Mouse (Mus musculus): ENCODE results near the gene Bola1. TPM values are rescaled to one million over a fixed set of nuclear protein-coding genes. Genes with fewer than 3 reads are reported as not detected.

Bola1 gene
- total and polyA plus RNA-seq, 3 experiments, result 115 to 124 TPM; not detected in 1

DNA sequence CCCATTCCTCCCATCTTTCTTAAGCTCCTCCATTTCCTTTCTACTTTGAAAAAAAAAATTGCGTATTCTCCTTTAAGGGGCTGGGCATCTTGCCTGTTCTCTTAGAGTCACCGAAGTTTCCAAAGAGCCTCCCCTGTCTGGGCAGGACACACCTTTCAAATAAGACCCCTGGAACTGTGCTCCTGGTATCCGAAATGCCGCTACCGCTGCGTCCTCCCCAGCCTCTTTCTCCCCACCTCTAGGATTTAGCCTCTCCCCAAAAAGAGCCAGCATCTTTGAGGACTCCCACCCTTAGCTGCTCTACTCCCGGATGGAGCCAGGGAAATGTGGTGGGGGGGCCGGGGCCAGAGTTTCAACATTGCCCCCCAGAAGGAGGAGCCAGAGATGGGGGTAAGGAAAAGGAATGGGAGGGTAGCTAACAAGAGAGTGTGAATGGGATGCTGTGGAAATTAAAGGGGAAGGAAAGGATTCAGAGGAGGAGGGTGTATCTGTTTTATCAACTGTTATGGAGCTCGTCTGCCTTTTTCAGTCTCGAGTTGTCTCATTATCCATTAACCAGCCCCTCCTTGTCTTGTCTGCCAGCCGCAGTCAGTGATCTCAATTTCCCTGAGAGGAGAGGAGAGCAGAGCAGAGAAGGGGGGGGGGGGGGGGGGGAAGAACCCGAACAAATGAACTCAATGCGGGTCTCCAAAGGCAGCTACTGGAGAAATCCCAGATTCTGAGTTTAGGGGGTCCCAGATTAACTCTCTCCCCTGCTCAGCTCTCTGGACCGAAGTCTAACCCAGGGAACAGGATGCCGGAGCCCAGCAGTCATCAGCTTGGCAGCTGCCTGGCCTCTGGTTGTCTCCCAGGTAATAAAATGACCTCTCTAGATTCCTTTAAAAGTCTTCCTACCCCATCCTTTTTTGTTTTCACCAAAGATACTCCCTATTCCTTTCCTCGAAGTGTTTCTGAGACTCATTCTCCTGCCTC, 57.4 kb downstream of the Bola1 start, which contains the start of gene Mtmr11:
TSS of gene Mtmr11 (plus strand) at position 136 of the 972 bp plus-strand sequence.
- H3K9ac ChIP-seq (ENCODE audit: control insufficient read depth, low read depth, low read length, poor library complexity, severe bottlenecking), result 0 out of 2 replicates have a peak within 1 kb of the TSS, but pooled peaks have one; percentile 20
- peak within 1 kb of the TSS; percentile 28 to 30 for H3K4me3 ChIP-seq (ENCODE audit: control insufficient read depth in 1 of 2, insufficient read depth in 1 of 2, low read depth in 2 of 2, low read length in 2 of 2)
- H3K27ac ChIP-seq (ENCODE audit: control insufficient read depth, low read depth, low read length), result no peak within 1 kb of the TSS
- no peaks in the 10 kb centered on the region for H3K9me3 ChIP-seq (replicated peaks; ENCODE audit: insufficient read depth, low read length)
- TF ChIP-seq ZNF384 (IDR thresholded peaks at IDR 0.05; ENCODE audit: low read depth, low read length), result peak; percentile 61
- TF ChIP-seq SMC3 (IDR thresholded peaks at IDR 0.05; ENCODE audit: low read depth, low read length), result no peak
- H3K79me2 ChIP-seq (ENCODE audit: control insufficient read depth, insufficient read depth, low read length, poor library complexity), result no peaks in the 10 kb centered on the region
- H3K4me1 ChIP-seq (ENCODE audit: control insufficient read depth in 1 of 2, insufficient read depth in 2 of 2, low read length in 2 of 2), result peaks cover 0 to 17% of the 10 kb centered on the region in 2 experiments; a peak in 2 of 4 replicates
- DNase-seq (ENCODE audit: low read depth, low spot score), result no peak
- H3K36me3 ChIP-seq (ENCODE audit: control insufficient read depth in 1 of 2, insufficient read depth in 2 of 2, low read length in 2 of 2), result peaks cover 0 to 9% of the 10 kb centered on the region in 2 experiments; a peak in 2 of 4 replicates
- H3K27me3 ChIP-seq (ENCODE audit: control insufficient read depth in 1 of 2, insufficient read depth in 2 of 2, low read length in 2 of 2), result no peaks in the 10 kb centered on the region

DNA sequence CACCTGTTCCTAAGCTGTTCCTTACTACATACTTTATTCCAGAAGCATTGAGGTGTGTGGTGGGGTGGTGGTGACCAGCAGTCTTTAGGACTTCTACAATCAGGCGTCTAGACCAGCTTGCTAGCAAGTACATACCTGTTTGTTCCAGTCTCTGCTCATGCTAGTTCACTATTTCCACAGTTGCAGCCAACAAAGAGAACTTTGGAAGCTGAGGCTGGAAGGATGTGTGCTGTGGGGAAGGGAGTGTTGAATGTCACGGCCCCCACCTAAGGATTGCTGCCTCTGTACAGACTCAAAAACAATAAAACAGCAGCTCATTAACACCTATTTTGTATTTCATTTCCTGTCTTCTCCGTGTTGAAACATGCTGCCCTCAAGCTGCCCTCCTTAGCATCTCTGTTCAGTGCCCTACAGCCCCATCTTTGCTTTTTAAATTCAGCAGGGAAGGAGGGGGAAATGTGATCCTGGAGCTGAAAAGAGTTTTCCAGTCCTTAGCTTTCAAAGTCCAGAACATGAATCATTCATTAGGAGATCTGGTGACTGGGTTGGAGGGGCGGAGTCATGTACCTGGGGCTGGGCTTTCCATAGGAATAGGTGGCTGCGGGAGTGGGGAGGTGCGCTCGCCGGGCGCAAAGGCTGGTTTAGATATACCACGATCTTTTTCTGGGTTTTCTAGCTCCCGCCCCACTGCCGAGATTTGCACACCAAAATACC, 58.5 kb downstream of the Bola1 start:
- Histone ChIP-seq H3K4me3 (ENCODE audit: control insufficient read depth in 1 of 2, insufficient read depth in 1 of 2, low read depth in 2 of 2, low read length in 2 of 2) (peak overlapping the region; percentile 28 to 30; a peak in 3 of 4 replicates), H3K27ac (ENCODE audit: control insufficient read depth, low read depth, low read length) (no peak overlapping the region), H3K4me1 (ENCODE audit: control insufficient read depth in 1 of 2, insufficient read depth in 2 of 2, low read length in 2 of 2) (peaks cover 0 to 17% of the 10 kb centered on the region in 2 experiments; a peak in 2 of 4 replicates), H3K9me3 (replicated peaks; ENCODE audit: insufficient read depth, low read length) (no peaks in the 10 kb centered on the region), H3K36me3 (ENCODE audit: control insufficient read depth in 1 of 2, insufficient read depth in 2 of 2, low read length in 2 of 2) (peaks cover 0 to 9% of the 10 kb centered on the region in 2 experiments; a peak in 2 of 4 replicates), H3K79me2 (ENCODE audit: control insufficient read depth, insufficient read depth, low read length, poor library complexity) (no peaks in the 10 kb centered on the region), H3K9ac (ENCODE audit: control insufficient read depth, low read depth, low read length, poor library complexity, severe bottlenecking) (0 out of 2 replicates have a peak overlapping the region, but pooled peaks have one; percentile 20), H3K27me3 (ENCODE audit: control insufficient read depth in 1 of 2, insufficient read depth in 2 of 2, low read length in 2 of 2) (no peaks in the 10 kb centered on the region)
- peak; percentile 37; the same call in 1 of the 2 replicates for TF ChIP-seq POLR2AphosphoS2 (IDR thresholded peaks at IDR 0.05; ENCODE audit: low read length)
- TF ChIP-seq RCOR1 (IDR thresholded peaks at IDR 0.05; ENCODE audit: low read depth, low read length), result no peak
- TF ChIP-seq ZNF384 (IDR thresholded peaks at IDR 0.05; ENCODE audit: low read depth, low read length), result no peak
- DNase-seq (ENCODE audit: low read depth, low spot score), result no peak

DNA sequence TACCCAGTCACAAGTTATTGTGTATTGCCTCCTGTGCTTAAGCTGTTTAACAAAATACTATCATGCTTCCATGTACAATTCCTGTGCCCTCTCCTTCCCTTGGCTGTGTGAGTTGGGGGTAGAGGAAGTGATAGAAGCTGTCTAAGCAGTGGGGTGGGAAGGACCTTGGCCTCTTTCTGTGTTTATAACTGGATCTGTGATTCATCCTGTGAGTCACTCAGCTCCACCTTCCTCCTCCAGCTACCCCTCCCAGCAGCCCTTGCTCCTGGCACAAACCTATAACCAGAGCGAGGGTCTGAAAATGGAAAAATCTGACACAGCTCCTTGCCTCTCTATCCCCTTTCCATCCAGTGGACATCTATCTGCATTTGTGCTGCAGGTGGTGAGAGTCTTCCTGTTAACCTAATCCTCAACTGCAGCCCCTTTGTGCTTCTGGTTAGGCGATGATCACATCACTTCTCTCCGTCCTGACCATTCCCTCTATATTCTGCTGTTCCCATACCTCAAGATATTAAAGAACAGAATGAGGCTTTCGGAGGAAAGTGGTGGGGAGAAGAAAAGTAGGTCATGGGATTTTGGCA, 59.2 kb downstream of the Bola1 start:
- Histone ChIP-seq H3K27me3 (ENCODE audit: control insufficient read depth in 1 of 2, insufficient read depth in 2 of 2, low read length in 2 of 2) (no peaks in the 10 kb centered on the region), H3K36me3 (ENCODE audit: control insufficient read depth in 1 of 2, insufficient read depth in 2 of 2, low read length in 2 of 2) (peaks cover 0 to 9% of the 10 kb centered on the region in 2 experiments; a peak in 3 of 4 replicates), H3K4me1 (ENCODE audit: control insufficient read depth in 1 of 2, insufficient read depth in 2 of 2, low read length in 2 of 2) (peaks cover 0 to 17% of the 10 kb centered on the region in 2 experiments; a peak in 2 of 4 replicates), H3K4me3 (ENCODE audit: control insufficient read depth in 1 of 2, insufficient read depth in 1 of 2, low read depth in 2 of 2, low read length in 2 of 2) (no peak overlapping the region), H3K79me2 (ENCODE audit: control insufficient read depth, insufficient read depth, low read length, poor library complexity) (no peaks in the 10 kb centered on the region), H3K9ac (ENCODE audit: control insufficient read depth, low read depth, low read length, poor library complexity, severe bottlenecking) (no peak overlapping the region), H3K9me3 (replicated peaks; ENCODE audit: insufficient read depth, low read length) (no peaks in the 10 kb centered on the region), H3K27ac (ENCODE audit: control insufficient read depth, low read depth, low read length) (no peak overlapping the region)
- TF ChIP-seq ZNF384 (IDR thresholded peaks at IDR 0.05; ENCODE audit: low read depth, low read length), result no peak
- TF ChIP-seq ZKSCAN1 (IDR thresholded peaks at IDR 0.05; ENCODE audit: low read depth, low read length), result no peak
- no peak for TF ChIP-seq EP300 (IDR thresholded peaks at IDR 0.05; ENCODE audit: low read depth in 1 of 2, low read length in 2 of 2)
- no peak for TF ChIP-seq CHD2 (IDR thresholded peaks at IDR 0.05; ENCODE audit: low read length)
- no peak for TF ChIP-seq HCFC1 (IDR thresholded peaks at IDR 0.05; ENCODE audit: low read depth, low read length)
- TF ChIP-seq JUND (IDR thresholded peaks at IDR 0.05; ENCODE audit: low read depth, low read length), result no peak
- TF ChIP-seq MAZ (IDR thresholded peaks at IDR 0.05; ENCODE audit: low read depth, low read length), result no peak
- TF ChIP-seq POLR2A (IDR thresholded peaks at IDR 0.05; ENCODE audit: control insufficient read depth in 1 of 2, insufficient read depth in 1 of 2, low read depth in 1 of 2, low read length in 2 of 2, poor library complexity in 1 of 2), result no peak
- no peak for TF ChIP-seq TAL1 (IDR thresholded peaks at IDR 0.05; ENCODE audit: low read length)
- TF ChIP-seq ZC3H11A (IDR thresholded peaks at IDR 0.05; ENCODE audit: low read depth, low read length), result no peak
- TF ChIP-seq USF1 (IDR thresholded peaks at IDR 0.05; ENCODE audit: low read depth, low read length), result no peak
- DNase-seq (ENCODE audit: low read depth, low spot score), result peak; percentile 76
